Mouse (Mus musculus) forebrain, embryonic 13.5 days (tissue): ENCODE measurements around the gene Hnrnpr. TPM values are rescaled to one million over a fixed set of nuclear protein-coding genes. Genes with fewer than 3 reads are reported as not detected.
A peak's percentile ranks its signal among the peaks of the same experiment; 100 is the strongest.

Experiments used
- ATAC-seq: fragments of 200-750 bp; cut with Nextera tagmentation; 2 replicates; pipeline ENCODE4 v1.8.0; 2017
- H3K27ac ChIP-seq: fragments of 300-500 bp; sonication (generic); 2 replicates; pipeline ENCODE4 v1.5.1; 2015; ENCODE audit warnings: inconsistent platforms, mild to moderate bottlenecking, moderate library complexity
- H3K27me3 ChIP-seq: fragments of 300-500 bp; sonication (generic); 2 replicates; pipeline ENCODE4 v1.6.1; 2015; ENCODE audit warnings: mild to moderate bottlenecking, inconsistent platforms
- H3K36me3 ChIP-seq: fragments of 300-500 bp; sonication (generic); 2 replicates; pipeline ENCODE4 v1.6.1; 2015; ENCODE audit warnings: mild to moderate bottlenecking, inconsistent platforms; ENCODE audit not compliant: poor library complexity, severe bottlenecking
- H3K4me1 ChIP-seq: fragments of 300-500 bp; sonication (generic); 2 replicates; pipeline ENCODE4 v1.6.1; 2015; ENCODE audit warnings: inconsistent platforms
- H3K4me2 ChIP-seq: fragments of 300-500 bp; sonication (generic); 2 replicates; pipeline ENCODE4 v1.6.1; 2015; ENCODE audit warnings: inconsistent platforms, mild to moderate bottlenecking, moderate library complexity
- H3K4me3 ChIP-seq: fragments of 300-500 bp; sonication (generic); 2 replicates; pipeline ENCODE4 v1.5.1; 2015; ENCODE audit warnings: mild to moderate bottlenecking, inconsistent platforms
- H3K9ac ChIP-seq: fragments of 300-500 bp; sonication (generic); 2 replicates; pipeline ENCODE4 v1.6.1; 2015; ENCODE audit warnings: mild to moderate bottlenecking, inconsistent platforms
- H3K9me3 ChIP-seq: fragments of 300-500 bp; sonication (generic); replicated peaks from 2 replicates; pipeline ENCODE4 v1.6.1; 2016; ENCODE audit warnings: inconsistent platforms
- WGBS: fragments of 180-500 bp; shearing (Covaris S2); methylation state at CpG from one replicate; pipeline ENCODE4 v1.1.7; 2015; 5-methylcytosine and 5-hydroxymethylcytosine counted together
- polyA plus RNA-seq: library from polyadenylated mRNA; unstranded; fragments of >200 nt; fragmentation: Nextera tagmentation; extraction: Ambion mirVana; gene quantifications from 2 replicates; pipeline ENCODE4 v1.2.1, GENCODE M21; 2015

Hnrnpr gene
- polyA plus RNA-seq, 1 experiment from 2014 or later, result 273 TPM

- peak overlapping the region; percentile 100 for H3K9ac ChIP-seq
- under 1% methylated on average over 63 of the region's 81 CpGs for WGBS
- peaks cover 41% of the 10 kb centered on the region for H3K4me1 ChIP-seq
Observed at GRCm38 (mm10) chr4:136311042-136311999, 579 bp downstream of the Hnrnpr start.

GRCm38 (mm10) chr4:136312616-136313015, 1.9 kb downstream of the Hnrnpr start:
- Histone ChIP-seq H3K4me1 (peaks cover 41% of the 10 kb centered on the region), H3K9ac (peak overlapping the region; percentile 100), H3K9me3 (no peaks in the 10 kb centered on the region), H3K4me3 (peak overlapping the region; percentile 100), H3K27ac (no peak overlapping the region), H3K36me3 (peaks cover 14% of the 10 kb centered on the region), H3K4me2 (peak overlapping the region; percentile 73), H3K27me3 (no peaks in the 10 kb centered on the region)
- 14% methylated on average over 4 of the region's 4 CpGs for WGBS
- ATAC-seq, result no peak

More at GRCm38 (mm10) chr4:136311042-136311999, 579 bp downstream of the Hnrnpr start:
- Histone ChIP-seq H3K36me3 (peaks cover 1% of the 10 kb centered on the region), H3K27ac (peak overlapping the region; percentile 98), H3K9me3 (no peaks in the 10 kb centered on the region), H3K27me3 (no peaks in the 10 kb centered on the region), H3K4me2 (peak overlapping the region; percentile 73), H3K4me3 (peak overlapping the region; percentile 100)
- no peak for ATAC-seq

- Histone ChIP-seq H3K27me3 (no peaks in the 10 kb centered on the region), H3K4me3 (no peak overlapping the region), H3K9me3 (no peaks in the 10 kb centered on the region), H3K4me2 (no peak overlapping the region), H3K9ac (no peak overlapping the region), H3K36me3 (peaks cover 62% of the 10 kb centered on the region), H3K4me1 (peaks cover 25% of the 10 kb centered on the region), H3K27ac (no peak overlapping the region)
- 58% methylated on average over 4 of the region's 4 CpGs for WGBS
- ATAC-seq, result no peak
Observed at GRCm38 (mm10) chr4:136317667-136318066, 6.9 kb downstream of the Hnrnpr start.

- H3K27me3 ChIP-seq, result no peaks in the 10 kb centered on the region
- no peaks in the 10 kb centered on the region for H3K9me3 ChIP-seq
- no peak overlapping the region for H3K4me3 ChIP-seq
- 94% methylated on average over 4 of the region's 4 CpGs for WGBS
- H3K4me2 ChIP-seq, result no peak overlapping the region
- H3K4me1 ChIP-seq, result peaks cover 2% of the 10 kb centered on the region
- no peak overlapping the region for H3K9ac ChIP-seq
- H3K36me3 ChIP-seq, result peaks cover 79% of the 10 kb centered on the region
- H3K27ac ChIP-seq, result no peak overlapping the region
- ATAC-seq, result no peak
Observed at GRCm38 (mm10) chr4:136320016-136320415, 9.3 kb downstream of the Hnrnpr start.

GRCm38 (mm10) chr4:136324226-136324625, 13.5 kb downstream of the Hnrnpr start:
- H3K4me2 ChIP-seq, result no peak overlapping the region
- peaks cover 77% of the 10 kb centered on the region for H3K36me3 ChIP-seq
- H3K4me3 ChIP-seq, result no peak overlapping the region
- H3K27me3 ChIP-seq, result no peaks in the 10 kb centered on the region
- 82% methylated on average over 2 of the region's 2 CpGs for WGBS
- ATAC-seq, result no peak
- no peak overlapping the region for H3K27ac ChIP-seq
- no peaks in the 10 kb centered on the region for H3K9me3 ChIP-seq
- no peaks in the 10 kb centered on the region for H3K4me1 ChIP-seq
- H3K9ac ChIP-seq, result no peak overlapping the region

GRCm38 (mm10) chr4:136327238-136327637, 16.5 kb downstream of the Hnrnpr start:
- Histone ChIP-seq H3K4me1 (no peaks in the 10 kb centered on the region), H3K27me3 (no peaks in the 10 kb centered on the region), H3K9ac (no peak overlapping the region), H3K9me3 (no peaks in the 10 kb centered on the region), H3K27ac (no peak overlapping the region), H3K4me3 (no peak overlapping the region), H3K36me3 (peaks cover 70% of the 10 kb centered on the region), H3K4me2 (no peak overlapping the region)
- 92% methylated on average over 5 of the region's 5 CpGs for WGBS
- no peak for ATAC-seq

- no peak overlapping the region for H3K4me2 ChIP-seq
- H3K36me3 ChIP-seq, result peaks cover 72% of the 10 kb centered on the region
- H3K27me3 ChIP-seq, result no peaks in the 10 kb centered on the region
- no peaks in the 10 kb centered on the region for H3K9me3 ChIP-seq
- no peak overlapping the region for H3K9ac ChIP-seq
- no peaks in the 10 kb centered on the region for H3K4me1 ChIP-seq
- no peak overlapping the region for H3K27ac ChIP-seq
- ATAC-seq, result no peak
- H3K4me3 ChIP-seq, result no peak overlapping the region
Observed at GRCm38 (mm10) chr4:136328115-136328514, 17.4 kb downstream of the Hnrnpr start.

GRCm38 (mm10) chr4:136331709-136332108, 21.0 kb downstream of the Hnrnpr start:
- Histone ChIP-seq H3K4me1 (no peaks in the 10 kb centered on the region), H3K9ac (no peak overlapping the region), H3K9me3 (no peaks in the 10 kb centered on the region), H3K36me3 (peaks cover 74% of the 10 kb centered on the region), H3K27me3 (no peaks in the 10 kb centered on the region), H3K4me3 (no peak overlapping the region), H3K4me2 (no peak overlapping the region), H3K27ac (no peak overlapping the region)
- ATAC-seq, result no peak
- 93% methylated on average over 3 of the region's 3 CpGs for WGBS

- H3K36me3 ChIP-seq, result peaks cover 73% of the 10 kb centered on the region
Observed at GRCm38 (mm10) chr4:136333191-136333590, 22.4 kb downstream of the Hnrnpr start.

GRCm38 (mm10) chr4:136335065-136335464, 24.3 kb downstream of the Hnrnpr start:
- Histone ChIP-seq H3K9me3 (no peaks in the 10 kb centered on the region), H3K27ac (no peak overlapping the region), H3K4me2 (no peak overlapping the region), H3K36me3 (peaks cover 69% of the 10 kb centered on the region), H3K4me1 (no peaks in the 10 kb centered on the region), H3K9ac (no peak overlapping the region), H3K4me3 (no peak overlapping the region), H3K27me3 (no peaks in the 10 kb centered on the region)
- WGBS, result 70% methylated on average over 2 of the region's 2 CpGs
- ATAC-seq, result no peak

More at GRCm38 (mm10) chr4:136333191-136333590, 22.4 kb downstream of the Hnrnpr start:
- Histone ChIP-seq H3K4me1 (no peaks in the 10 kb centered on the region), H3K4me3 (no peak overlapping the region), H3K4me2 (no peak overlapping the region), H3K9me3 (no peaks in the 10 kb centered on the region), H3K27me3 (no peaks in the 10 kb centered on the region), H3K9ac (no peak overlapping the region), H3K27ac (no peak overlapping the region)
- 86% methylated on average over 3 of the region's 3 CpGs for WGBS
- ATAC-seq, result no peak

GRCm38 (mm10) chr4:136337129-136337528, 26.4 kb downstream of the Hnrnpr start:
- Histone ChIP-seq H3K27me3 (no peaks in the 10 kb centered on the region), H3K27ac (no peak overlapping the region), H3K4me2 (no peak overlapping the region), H3K9ac (no peak overlapping the region), H3K4me1 (no peaks in the 10 kb centered on the region), H3K36me3 (peaks cover 62% of the 10 kb centered on the region), H3K4me3 (no peak overlapping the region), H3K9me3 (no peaks in the 10 kb centered on the region)
- 72% methylated on average over 4 of the region's 4 CpGs for WGBS
- ATAC-seq, result no peak

GRCm38 (mm10) chr4:136349616-136350015, 38.9 kb downstream of the Hnrnpr start:
- peaks cover 76% of the 10 kb centered on the region for H3K36me3 ChIP-seq
- ATAC-seq, result no peak
- no peaks in the 10 kb centered on the region for H3K4me1 ChIP-seq
- H3K9ac ChIP-seq, result no peak overlapping the region
- no peaks in the 10 kb centered on the region for H3K9me3 ChIP-seq
- H3K4me2 ChIP-seq, result no peak overlapping the region
- H3K27me3 ChIP-seq, result no peaks in the 10 kb centered on the region
- H3K27ac ChIP-seq, result no peak overlapping the region
- H3K4me3 ChIP-seq, result no peak overlapping the region
- WGBS, result 94% methylated on average over 6 of the region's 6 CpGs
